Mouse (Mus musculus) heart, adult 18-20 months (tissue): ENCODE measurements at regions not wholly inside any gene's neighbourhood (a gene's known extent, or its start where the extent isn't known, plus 50 kb on each side); places are given as distances from the start of the nearest gene placed in this dataset.
"Not testable (repeated sequence)": the region's sequence is repeated elsewhere in the genome, so short reads cannot be mapped to it uniquely, and the experiment has no call there.

ENCODE experiments used
- DNase-seq, 2 experiments: peaks; one replicate each; pipeline ENCODE4 v3.0.0; 2021 to 2022; ENCODE audit warnings: mixed read lengths in 1 of 2

GRCm38 (mm10) chr3:78564926-78565325, 721.4 kb downstream of the Rapgef2 start:
- not testable (repeated sequence) for DNase-seq
